Comparison of ENCODE assay signal across 8 mouse cellular contexts in the genomic region with DNA sequence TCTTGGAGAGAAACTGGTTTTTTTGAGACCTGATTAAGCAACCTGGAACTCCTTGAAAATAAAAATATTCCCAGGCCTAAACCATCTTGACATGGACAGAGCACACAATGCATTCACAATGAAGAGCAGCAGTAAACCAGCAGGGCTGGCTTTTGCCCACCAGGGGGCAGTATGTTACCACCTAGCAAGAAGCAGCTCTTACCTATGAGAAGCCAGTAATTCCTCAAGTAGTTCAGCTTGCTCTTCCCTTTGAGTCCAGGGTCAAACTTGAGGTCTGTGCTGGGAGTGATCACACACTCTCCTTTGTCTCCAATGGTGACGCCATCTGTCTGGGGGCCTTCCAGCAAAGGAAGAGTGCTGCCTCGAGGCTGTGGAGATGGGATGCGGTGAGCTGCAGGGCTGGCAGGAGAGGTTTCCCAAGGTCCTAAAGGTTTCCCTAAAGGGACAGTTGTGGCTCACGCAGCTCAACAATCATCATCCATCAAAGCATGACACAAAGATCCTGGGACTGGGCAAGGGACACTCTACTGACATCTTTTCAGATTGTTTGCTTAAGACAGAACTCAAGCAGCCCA. TPM values are rescaled to one million over a fixed set of nuclear protein-coding genes. Genes with fewer than 3 reads are reported as not detected.
A peak's percentile ranks its signal among the peaks of the same experiment; 100 is the strongest.
DNase-seq lines count a peak whose midpoint lies in the region; ATAC-seq and TF ChIP-seq lines count a peak whose summit lies in the region.

No protein-coding gene starts in this region.

- peak; percentile 99 for TF ChIP-seq CTCF in kidney, postnatal 0 days (IDR thresholded peaks at IDR 0.05; ENCODE audit: low read depth)
- TF ChIP-seq CTCF in liver, adult 2 months (IDR thresholded peaks at IDR 0.05; ENCODE audit: low read depth, low read length): peak; percentile 79

- H3K79me2 ChIP-seq in liver, adult 2 months (ENCODE audit: control insufficient read depth, insufficient read depth, low read length): no peaks in the 10 kb centered on the region

- no peak overlapping the region for H3K9ac ChIP-seq in embryonic facial prominence, embryonic 14.5 days (ENCODE audit: low read depth, low read length)
- no peak overlapping the region for H3K9ac ChIP-seq in kidney, postnatal 0 days (ENCODE audit: low read depth, low read length)
- H3K9ac ChIP-seq in liver, adult 2 months (ENCODE audit: low read depth, low read length): no peak overlapping the region
- H3K9ac ChIP-seq in stomach, embryonic 14.5 days (replicated peaks; ENCODE audit: low read depth, low read length): no peak overlapping the region

- no peaks in the 10 kb centered on the region for H3K4me1 ChIP-seq in embryonic facial prominence, embryonic 14.5 days (ENCODE audit: control insufficient read depth, insufficient read depth, low read length)
- H3K4me1 ChIP-seq in kidney, postnatal 0 days (replicated peaks; ENCODE audit: insufficient read depth, low read length): no peaks in the 10 kb centered on the region
- peaks cover 30% of the 10 kb centered on the region for H3K4me1 ChIP-seq in liver, adult 2 months (ENCODE audit: control insufficient read depth, insufficient read depth, low read length)
- no peaks in the 10 kb centered on the region for H3K4me1 ChIP-seq in stomach, embryonic 14.5 days (ENCODE audit: control insufficient read depth, insufficient read depth, low read length)

- no peak for TF ChIP-seq POLR2A in liver, adult 2 months (IDR thresholded peaks at IDR 0.05; ENCODE audit: extremely low read depth, insufficient read depth, low read length)

- H3K9me3 ChIP-seq in embryonic facial prominence, embryonic 14.5 days (ENCODE audit: control insufficient read depth, low read length): no peaks in the 10 kb centered on the region
- H3K9me3 ChIP-seq in kidney, postnatal 0 days (replicated peaks; ENCODE audit: low read length): no peaks in the 10 kb centered on the region
- no peaks in the 10 kb centered on the region for H3K9me3 ChIP-seq in stomach, embryonic 14.5 days (ENCODE audit: control insufficient read depth, low read depth, low read length)

- DNase-seq in A20 (ENCODE audit: low read depth, low spot score): peak; percentile 86
- peak; percentile 85 to 90 for DNase-seq in adrenal gland, postnatal 36 days
- peak; percentile 91 for DNase-seq in embryonic facial prominence, embryonic 14.5 days (ENCODE audit: low spot score)
- peak; percentile 81 for DNase-seq in heart, adult 8-10 months (ENCODE audit: low spot score)
- DNase-seq in kidney, postnatal 0 days (ENCODE audit: low spot score): peak; percentile 94
- DNase-seq in liver, adult 2 months (ENCODE audit: extremely low read depth, low read depth, low spot score): peak; percentile 76
- peak; percentile 74 to 82 for DNase-seq in natural killer cell, adult 2 months (ENCODE audit: low spot score in 2 of 2)

- no peak overlapping the region for H3K27ac ChIP-seq in embryonic facial prominence, embryonic 14.5 days (replicated peaks; ENCODE audit: low read depth, low read length)
- no peak overlapping the region for H3K27ac ChIP-seq in kidney, postnatal 0 days
- no peak overlapping the region for H3K27ac ChIP-seq in liver, adult 2 months (replicated peaks; ENCODE audit: insufficient read depth, low read depth, low read length)
- H3K27ac ChIP-seq in stomach, embryonic 14.5 days (ENCODE audit: low read length): no peak overlapping the region

- H3K4me2 ChIP-seq in embryonic facial prominence, embryonic 14.5 days (ENCODE audit: low read depth, low read length): no peak overlapping the region
- H3K4me2 ChIP-seq in kidney, postnatal 0 days (ENCODE audit: low read length): no peak overlapping the region
- H3K4me2 ChIP-seq in stomach, embryonic 14.5 days (replicated peaks; ENCODE audit: low read depth, low read length): no peak overlapping the region

- peak; percentile 75 for ATAC-seq in embryonic facial prominence, embryonic 14.5 days (ENCODE audit: low read depth)
- ATAC-seq in kidney, postnatal 0 days (replicated peaks; ENCODE audit: low FRiP score, low read depth): peak; percentile 72
- ATAC-seq in stomach, embryonic 14.5 days (ENCODE audit: insufficient number of reproducible peaks, insufficient read depth, low FRiP score, low read depth): peak; percentile 65; the same call in 1 of the 2 replicates

- H3K36me3 ChIP-seq in embryonic facial prominence, embryonic 14.5 days (ENCODE audit: control insufficient read depth, insufficient read depth, low read length): peaks cover 21% of the 10 kb centered on the region
- peaks cover 4% of the 10 kb centered on the region; the same call in 1 of the 2 replicates for H3K36me3 ChIP-seq in kidney, postnatal 0 days (ENCODE audit: insufficient read depth, low read length)
- peaks cover 68% of the 10 kb centered on the region for H3K36me3 ChIP-seq in liver, adult 2 months (ENCODE audit: control insufficient read depth, insufficient read depth, low read length)
- H3K36me3 ChIP-seq in stomach, embryonic 14.5 days (ENCODE audit: control insufficient read depth, insufficient read depth, low read length): peaks cover 4% of the 10 kb centered on the region; the same call in 1 of the 2 replicates

- WGBS in embryonic facial prominence, embryonic 14.5 days: 28% methylated on average over 4 of the region's 4 CpGs
- WGBS in kidney, postnatal 0 days: 37% methylated on average over 4 of the region's 4 CpGs
- 49% methylated on average over 4 of the region's 4 CpGs for WGBS in liver, adult 2 months
- 30% methylated on average over 4 of the region's 4 CpGs for WGBS in stomach, embryonic 14.5 days

- no peaks in the 10 kb centered on the region for H3K27me3 ChIP-seq in embryonic facial prominence, embryonic 14.5 days (replicated peaks; ENCODE audit: control insufficient read depth, insufficient read depth, low read length)
- no peaks in the 10 kb centered on the region for H3K27me3 ChIP-seq in kidney, postnatal 0 days (ENCODE audit: insufficient read depth, low read length)
- H3K27me3 ChIP-seq in liver, adult 2 months (ENCODE audit: control insufficient read depth, insufficient read depth, low read length): no peaks in the 10 kb centered on the region
- no peaks in the 10 kb centered on the region for H3K27me3 ChIP-seq in stomach, embryonic 14.5 days (ENCODE audit: control insufficient read depth, insufficient read depth, low read length)

- H3K4me3 ChIP-seq in embryonic facial prominence, embryonic 14.5 days (ENCODE audit: low read depth, low read length): no peak overlapping the region
- H3K4me3 ChIP-seq in kidney, postnatal 0 days (replicated peaks; ENCODE audit: low read depth, low read length): no peak overlapping the region
- H3K4me3 ChIP-seq in liver, adult 2 months (ENCODE audit: insufficient read depth, low read depth, low read length): no peak overlapping the region
- H3K4me3 ChIP-seq in stomach, embryonic 14.5 days (ENCODE audit: low read depth, low read length): no peak overlapping the region

RNA-seq across cellular contexts. Expression of gene Icam2, which starts 30.8 kb away (rescaled TPM):
- 10 to 100 TPM; 14.1 to 14.7 TPM for total RNA-seq in adrenal gland, postnatal 36 days (2021)
- polyA plus RNA-seq in embryonic facial prominence, embryonic 14.5 days (2014; fragmentation: Nextera tagmentation; extraction: Ambion mirVana): 42.2 and 44.3 TPM in 2 replicates
- 10 to 100 TPM; 15.6 to 28.2 (median 21.5) TPM for total RNA-seq in heart, adult 8-10 months (2022)
- polyA plus RNA-seq in kidney, postnatal 0 days (2015; fragmentation: Nextera tagmentation; extraction: Ambion mirVana): 62.5 and 63.3 TPM in 2 replicates
- total RNA-seq in liver, adult 2 months (2014; rRNA removed): 5.3 and 6.7 TPM in 2 replicates
- 5.0 and 5.4 TPM in 2 replicates for polyA plus RNA-seq in liver, adult 2 months (2012; rRNA removed)
- polyA plus RNA-seq in stomach, embryonic 14.5 days (2014; fragmentation: Nextera tagmentation; extraction: Ambion mirVana): 43.3 and 43.4 TPM in 2 replicates

RNA-seq across cellular contexts. Expression of gene Prr29, which starts 53.4 kb away (rescaled TPM):
- not detected for total RNA-seq in adrenal gland, postnatal 36 days (2021)
- polyA plus RNA-seq in embryonic facial prominence, embryonic 14.5 days (2014; fragmentation: Nextera tagmentation; extraction: Ambion mirVana): 0.92 and 0.93 TPM in 2 replicates
- total RNA-seq in heart, adult 8-10 months (2022): 1 to 10 TPM in 3 of 4 experiments, under 1 TPM in 1; 0.75 to 1.8 (median 1.5) TPM
- 0.15 and 0.24 TPM in 2 replicates for polyA plus RNA-seq in kidney, postnatal 0 days (2015; fragmentation: Nextera tagmentation; extraction: Ambion mirVana)
- total RNA-seq in liver, adult 2 months (2014; rRNA removed): not detected in 2 replicates
- 0.17 TPM in 1 of 2 replicates, not detected in the other for polyA plus RNA-seq in liver, adult 2 months (2012; rRNA removed)
- 0.49 and 0.77 TPM in 2 replicates for polyA plus RNA-seq in stomach, embryonic 14.5 days (2014; fragmentation: Nextera tagmentation; extraction: Ambion mirVana)
